Mouse (Mus musculus): Measurements from ENCODE around the gene Ccr1l1.

Ccr1l1 gene

DNA sequence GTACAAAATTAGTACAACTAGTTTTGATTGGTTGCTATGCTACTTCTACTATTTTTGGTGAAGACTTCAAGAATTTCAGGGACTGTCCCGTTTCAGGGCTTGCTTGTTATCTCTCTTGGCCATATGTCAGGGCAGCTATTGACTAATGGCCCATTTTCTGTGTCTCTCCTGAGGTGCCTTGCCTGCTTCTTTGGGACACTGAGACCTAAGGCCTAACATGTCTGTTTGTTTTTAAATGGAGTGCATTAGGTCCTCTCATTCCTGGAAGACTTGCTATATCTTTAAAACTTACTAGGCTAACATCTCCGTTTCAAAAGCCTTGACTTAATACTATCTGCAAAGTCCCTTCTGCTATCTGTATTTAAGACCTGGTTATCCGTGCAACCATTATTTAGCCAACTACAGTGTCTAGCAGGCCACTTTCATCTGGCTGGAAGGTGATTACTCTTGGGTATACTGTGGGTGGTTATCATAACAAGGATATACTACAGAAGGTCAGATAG is 20.2 kb downstream of the Ccr1l1 start:
- no peak for DNase-seq

DNA sequence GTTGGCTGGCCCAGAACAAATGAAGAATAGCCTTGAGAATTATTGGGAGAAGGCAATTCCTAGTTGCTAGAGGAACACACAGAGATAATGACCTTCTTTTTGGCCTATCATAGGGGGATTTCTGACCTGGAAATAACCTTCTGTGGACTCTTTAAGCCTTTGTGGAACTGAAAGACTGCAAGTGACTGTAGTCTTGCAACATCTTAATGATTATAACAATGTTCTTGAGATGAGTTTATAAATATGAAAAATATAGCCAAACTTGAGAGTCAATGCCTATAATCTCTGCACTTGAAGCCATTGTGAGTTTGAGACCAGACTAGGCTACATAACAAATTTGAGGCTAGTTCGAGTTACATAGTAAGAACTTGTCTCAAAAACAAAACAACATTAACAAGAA is 21.3 kb downstream of the Ccr1l1 start:
- no peak for DNase-seq

DNA sequence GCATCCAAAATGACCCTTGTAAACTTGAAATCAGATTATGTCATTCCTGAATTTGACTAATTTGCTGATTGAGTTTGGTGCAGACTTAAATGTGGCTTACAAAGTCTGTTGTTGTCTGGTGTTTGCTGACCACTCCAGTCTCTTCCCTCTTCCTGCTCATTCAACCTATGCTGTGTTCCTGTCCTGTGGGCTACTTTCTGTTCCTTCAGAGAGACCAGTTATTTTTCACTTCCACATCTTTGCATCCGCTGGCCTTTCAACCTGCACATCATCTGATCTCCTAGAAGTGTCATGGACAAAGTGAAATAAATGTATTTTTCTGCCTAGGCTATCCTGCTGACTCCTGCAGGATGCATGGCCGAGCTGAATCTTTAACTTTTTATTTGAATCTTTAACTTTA is 24.7 kb downstream of the Ccr1l1 start:
- no peak for DNase-seq

DNA sequence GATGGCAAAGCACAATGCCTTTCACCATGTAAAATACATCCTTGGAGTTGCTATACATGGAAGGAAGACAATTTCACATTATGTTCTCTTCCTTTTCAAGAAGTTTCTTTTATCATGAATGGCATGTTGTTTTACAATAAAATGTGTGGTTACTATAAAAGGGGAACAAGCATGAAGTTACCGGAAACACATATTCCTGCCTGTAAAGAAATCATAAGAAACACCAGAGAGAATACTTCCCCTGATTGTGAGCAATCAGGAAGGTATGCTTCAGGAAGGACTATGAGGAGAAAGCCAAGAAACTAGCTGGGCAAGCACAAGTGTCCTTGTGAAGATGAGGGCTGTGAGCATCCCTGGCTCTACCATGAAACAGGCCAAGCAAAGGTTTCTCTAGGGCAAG is 27.0 kb downstream of the Ccr1l1 start:
- DNase-seq: no peak

DNA sequence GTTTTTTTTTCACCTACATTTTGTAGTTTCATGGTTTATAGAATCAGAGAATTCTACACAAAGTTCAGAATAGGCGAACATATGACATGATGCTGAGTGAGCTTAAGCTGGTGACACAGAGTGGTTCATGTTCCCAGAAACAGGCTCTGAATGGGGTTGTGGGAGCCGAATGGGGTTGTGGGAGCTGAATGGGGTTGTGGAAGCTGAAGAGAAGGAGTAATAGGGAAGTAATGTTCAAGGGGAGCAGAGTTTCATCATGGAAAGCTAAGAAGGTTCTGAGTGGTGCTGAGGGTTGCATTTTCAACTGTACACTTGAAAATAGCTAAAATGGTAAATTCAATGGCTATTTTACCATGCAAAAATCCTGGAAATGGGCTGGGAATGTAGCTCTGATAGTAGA is 28.8 kb downstream of the Ccr1l1 start:
- DNase-seq: no peak

- DNase-seq: no peak
Observed at GRCm38 (mm10) chr9:123947815-123948214, 30.4 kb downstream of the Ccr1l1 start.

DNA sequence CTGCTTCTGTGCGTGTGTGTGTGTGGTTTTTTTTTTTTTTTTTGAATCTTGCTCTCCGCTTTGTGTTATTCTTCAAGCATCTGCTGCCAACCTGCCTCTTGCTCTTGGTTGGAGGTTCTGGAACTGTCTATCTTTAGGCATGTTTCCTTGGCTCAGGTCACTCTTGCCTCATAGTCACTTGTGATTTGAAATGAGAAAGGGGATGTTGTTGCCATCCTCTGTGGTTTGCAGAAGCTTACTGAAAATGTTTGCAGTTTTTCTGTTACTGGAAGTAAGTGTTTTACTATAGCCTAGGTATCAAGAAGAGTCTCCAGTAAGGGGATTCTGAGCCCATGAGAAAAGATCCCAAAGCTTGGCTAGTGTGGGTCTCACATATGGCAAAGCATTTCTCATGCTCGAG is 36.2 kb downstream of the Ccr1l1 start:
- DNase-seq: no peak

- DNase-seq: no peak
Observed at GRCm38 (mm10) chr9:123941316-123941715, 36.9 kb downstream of the Ccr1l1 start.

- no peak for DNase-seq
Observed at GRCm38 (mm10) chr9:123940628-123941027, 37.6 kb downstream of the Ccr1l1 start.

DNA sequence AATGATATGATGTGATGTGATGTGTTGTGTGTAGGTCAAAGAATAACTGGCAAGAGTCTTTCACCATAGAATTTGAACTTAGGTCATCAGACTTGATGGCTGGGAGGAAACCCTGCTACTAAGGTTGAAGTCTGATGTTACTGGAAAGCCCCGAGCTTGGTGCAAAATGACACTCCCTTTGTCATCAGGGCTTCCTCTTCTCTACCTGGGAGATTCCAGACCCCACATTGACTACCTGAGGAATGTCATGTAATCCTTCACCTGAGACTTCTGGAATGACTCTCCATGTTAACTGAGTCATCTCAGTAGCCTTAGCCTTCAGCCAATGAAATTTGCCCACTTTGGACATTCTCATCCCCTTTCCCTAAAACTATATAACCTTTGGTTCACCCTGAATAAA is 38.0 kb downstream of the Ccr1l1 start:
- no peak for DNase-seq

DNA sequence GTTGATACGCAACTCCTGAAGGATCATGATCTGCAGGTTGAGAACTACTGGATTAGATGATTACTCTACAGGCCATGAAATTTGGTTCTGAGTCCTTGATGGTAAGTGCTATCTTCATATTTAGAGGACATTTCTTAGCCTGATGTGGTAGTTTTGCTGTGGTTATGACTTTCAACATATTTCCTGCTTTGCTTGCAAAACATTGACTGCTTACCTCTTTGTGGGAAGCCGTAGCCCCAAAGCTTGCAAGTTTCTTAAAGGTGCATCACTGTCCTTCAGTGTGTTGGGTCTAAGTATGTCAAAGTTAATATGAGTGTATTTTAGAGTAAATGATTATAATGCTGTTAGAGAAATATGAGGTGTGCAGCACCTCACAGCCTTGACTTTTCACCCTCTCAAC is 40.2 kb downstream of the Ccr1l1 start:
- no peak for DNase-seq

GRCm38 (mm10) chr9:123936604-123937280 is 41.5 kb downstream of the Ccr1l1 start:
- DNase-seq: no peak

GRCm38 (mm10) chr9:123935776-123936175 is 42.4 kb downstream of the Ccr1l1 start:
- DNase-seq: no peak

DNA sequence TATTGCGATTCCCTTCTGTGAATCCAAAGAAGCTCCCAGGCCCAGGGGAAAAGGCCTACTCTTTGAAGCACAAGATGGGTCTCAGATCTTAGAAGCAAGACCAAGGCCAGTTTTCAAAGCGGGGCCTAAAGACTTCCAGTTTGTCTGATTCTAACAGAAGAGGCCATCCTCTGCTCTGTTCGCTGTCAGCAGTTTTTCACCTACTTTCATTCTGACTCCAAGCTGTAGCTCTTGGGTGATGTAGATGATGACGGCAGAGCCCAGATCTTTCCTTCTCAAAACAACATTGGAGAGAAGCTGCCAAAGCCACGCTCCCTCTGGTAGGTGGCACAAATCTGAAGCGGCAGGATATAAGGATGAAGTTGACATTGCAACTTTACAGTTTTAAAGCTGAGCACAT is 42.9 kb downstream of the Ccr1l1 start:
- DNase-seq: no peak

DNA sequence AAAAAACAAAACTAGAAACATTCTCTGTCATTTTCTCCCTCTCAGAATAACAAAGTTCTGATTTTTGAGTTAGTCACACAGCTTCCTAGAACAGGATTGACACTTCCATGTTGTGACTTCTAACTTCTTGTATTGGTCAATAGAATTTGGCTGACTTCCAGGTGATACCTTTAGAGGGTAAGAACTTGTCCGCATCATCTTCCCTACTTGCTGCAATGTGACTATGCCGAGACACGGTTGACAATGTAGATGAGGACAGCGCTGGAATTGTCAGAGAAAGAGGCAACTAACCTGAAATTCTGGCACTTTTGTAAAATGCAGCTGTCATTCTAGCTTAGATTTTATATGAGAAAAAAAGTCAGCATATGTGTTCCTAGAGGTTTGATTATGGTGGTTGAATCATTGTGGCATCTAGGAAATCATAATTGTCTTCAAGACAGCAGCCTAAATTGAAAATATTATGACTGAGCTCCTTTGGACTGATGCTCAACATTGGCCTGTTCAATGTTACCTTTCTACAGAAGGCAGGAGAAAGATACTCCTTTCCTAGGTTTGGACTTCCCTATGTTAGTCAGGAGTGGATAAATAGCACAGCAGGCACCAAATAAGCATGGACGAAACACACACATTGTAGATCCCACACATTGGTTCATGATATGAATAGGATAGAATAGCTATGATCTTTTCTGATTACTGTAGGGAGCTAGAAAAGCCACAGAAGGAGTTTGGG is 44.3 kb downstream of the Ccr1l1 start:
- no peak for DNase-seq

- DNase-seq: no peak
Observed at GRCm38 (mm10) chr9:123932911-123933675, 45.1 kb downstream of the Ccr1l1 start.

DNA sequence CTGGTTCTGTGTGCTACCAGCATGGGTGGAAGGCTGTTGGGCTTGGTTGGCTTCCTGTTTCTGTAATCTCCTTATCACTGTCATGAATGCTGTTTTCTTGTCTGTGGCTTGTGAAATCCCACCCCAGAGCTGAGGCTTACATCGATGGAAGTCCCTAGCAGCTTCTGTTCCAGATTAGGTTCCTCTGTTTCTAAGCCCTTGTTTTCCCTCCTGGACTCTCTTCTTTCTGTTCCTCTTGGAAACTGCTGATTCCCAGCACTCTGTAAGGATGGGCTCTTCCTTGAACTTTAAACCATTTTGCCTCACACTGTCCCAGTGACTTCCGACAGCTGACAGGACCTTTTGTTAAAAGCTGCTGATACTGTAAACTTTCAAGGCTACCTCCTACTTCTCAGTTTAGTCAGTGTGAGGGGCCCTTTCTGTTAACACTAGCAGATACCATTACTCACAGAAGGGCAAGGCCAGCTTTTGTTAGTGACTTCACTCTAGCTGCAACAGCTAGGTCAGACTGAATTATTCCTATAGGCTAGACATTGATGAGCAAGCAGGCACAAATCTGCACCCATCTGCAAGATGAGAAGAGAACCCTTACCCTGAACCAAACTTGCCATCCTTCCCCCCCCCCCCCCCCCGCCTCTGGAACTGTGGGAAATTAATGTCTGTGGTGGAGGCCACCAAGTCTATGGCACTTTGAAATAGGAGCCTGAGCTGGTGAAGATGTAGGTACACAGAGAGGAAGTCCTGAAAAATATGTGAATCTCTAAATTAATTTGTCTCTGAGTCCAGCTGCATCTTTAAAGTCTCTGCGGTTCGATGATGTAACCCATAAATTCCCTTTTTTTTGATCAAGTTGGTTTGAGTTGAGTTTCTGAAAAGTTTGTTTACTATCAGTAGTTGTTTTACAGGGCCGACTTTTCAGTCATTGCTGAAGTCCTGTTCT is 46.2 kb downstream of the Ccr1l1 start:
- DNase-seq: no peak

DNA sequence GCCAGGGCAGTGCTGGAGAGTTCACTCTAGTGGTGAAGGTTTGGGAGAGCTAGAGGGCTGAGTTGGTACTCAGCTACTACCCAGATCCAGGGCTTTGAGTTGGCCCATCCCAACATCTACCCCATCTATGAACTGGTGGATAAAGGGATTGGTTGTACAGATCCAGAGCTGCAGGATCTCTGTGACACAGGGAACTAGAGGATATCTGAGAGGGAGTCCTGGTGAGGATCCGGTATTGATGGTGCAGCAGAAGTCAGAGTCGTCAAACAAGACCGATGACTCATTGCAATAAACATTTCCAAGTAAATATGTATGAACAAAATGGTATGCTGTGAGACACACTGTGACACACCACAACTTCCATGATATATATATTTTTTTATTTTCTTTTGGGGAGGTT is 47.3 kb downstream of the Ccr1l1 start:
- no peak for DNase-seq

- DNase-seq: no peak
Observed at GRCm38 (mm10) chr9:123930476-123930875, 47.7 kb downstream of the Ccr1l1 start.

DNA sequence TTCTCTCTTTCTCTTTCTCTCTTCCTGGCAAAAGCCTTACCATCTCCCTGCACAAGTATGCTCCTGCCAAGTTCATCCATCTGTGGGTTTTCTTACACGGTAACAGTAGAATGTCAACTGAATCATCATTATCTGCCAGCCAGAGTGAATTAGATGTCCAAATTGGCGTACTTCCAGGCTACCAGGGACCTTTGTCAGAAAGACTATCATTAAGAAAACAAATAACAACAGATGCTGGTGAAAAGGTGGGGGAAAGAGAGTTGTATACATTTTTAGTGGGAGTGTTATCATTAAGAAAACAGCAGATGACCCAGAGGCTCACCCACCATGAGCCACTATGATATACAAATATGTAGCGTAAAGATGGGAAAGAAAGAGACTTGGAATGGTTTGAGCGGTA is 48.3 kb downstream of the Ccr1l1 start:
- DNase-seq: no peak

GRCm38 (mm10) chr9:123928759-123929246 is 49.4 kb downstream of the Ccr1l1 start:
- peak; percentile 36 to 52 for DNase-seq

GRCm38 (mm10) chr9:123928118-123928758 is 50.0 kb downstream of the Ccr1l1 start:
- DNase-seq: peak; percentile 64 to 71

Data from lung, adult 18-20 months (tissue).